Mouse (Mus musculus) MEL-GATA-1-ER (cell line): ENCODE data around the gene Scgb1b2.

Experiments
- DNase-seq: peaks from one replicate; pipeline ENCODE4 v3.0.0-alpha.2; 2012; ENCODE audit warnings: low read depth; ENCODE audit errors: extremely low read depth

Gene Scgb1b2

GRCm38 (mm10) chr7:31291721-31292120, at the start of gene Scgb1b2:
TSS of gene Scgb1b2 (minus strand) at chr7:31291821.
- DNase-seq, result no peak

- DNase-seq, result no peak
Measured at GRCm38 (mm10) chr7:31290208-31290607, 1.4 kb downstream of the Scgb1b2 start, which contains the start of gene Scgb2b2. TSS of gene Scgb2b2 (plus strand) at chr7:31290508.
